Mouse (Mus musculus) adrenal gland, adult 18-20 months (tissue): Measurements from ENCODE around the gene Ndfip2. TPM values are rescaled to one million over a fixed set of nuclear protein-coding genes. Genes with fewer than 3 reads are reported as not detected.

ENCODE experiments used
- DNase-seq, 2 experiments: peaks; one replicate each; pipeline ENCODE4 v3.0.0; 2021 to 2022; ENCODE audit warnings: low spot score in 2 of 2
- long read RNA-seq, 2 experiments: library from polyadenylated mRNA; stranded (forward); transcript quantifications; one replicate each; pipeline ENCODE4 v2.0.0; 2021
- total RNA-seq, 2 experiments: library from RNA; stranded (reverse); gene quantifications; 1 replicate in 1 of 2; 2 replicates in 1 of 2; pipeline ENCODE4 v1.2.3; 2021

The Ndfip2 gene
- 10 to 100 TPM; 34.7 to 40.3 TPM for total RNA-seq
- long read RNA-seq, experiment 1, transcript Ndfip2-202 (8 exons, 1,695 nt), result minor isoform, 25 of 78 reads
- long read RNA-seq, experiment 1, transcript Ndfip2-206 (8 exons, 2,532 nt), result major isoform, 47 of 78 reads
- long read RNA-seq, experiment 1, partial matches to known transcripts, result 1 of 78 reads
- long read RNA-seq, experiment 1, other reads (novel, unspliced or antisense), result 5 of 78 reads
- long read RNA-seq, experiment 2, transcript Ndfip2-206 (8 exons, 2,532 nt), result major isoform, 109 of 232 reads
- long read RNA-seq, experiment 2, transcript Ndfip2-202 (8 exons, 1,695 nt), result minor isoform, 105 of 232 reads
- long read RNA-seq, experiment 2, partial matches to known transcripts, result 9 of 232 reads
- long read RNA-seq, experiment 2, other reads (novel, unspliced or antisense), result 9 of 232 reads

- peak; percentile 88 to 91 for DNase-seq
Measured at GRCm38 (mm10) chr14:105258379-105259034, at the start of gene Ndfip2. Ndfip2 (plus strand) TSS chr14:105258573.

DNA sequence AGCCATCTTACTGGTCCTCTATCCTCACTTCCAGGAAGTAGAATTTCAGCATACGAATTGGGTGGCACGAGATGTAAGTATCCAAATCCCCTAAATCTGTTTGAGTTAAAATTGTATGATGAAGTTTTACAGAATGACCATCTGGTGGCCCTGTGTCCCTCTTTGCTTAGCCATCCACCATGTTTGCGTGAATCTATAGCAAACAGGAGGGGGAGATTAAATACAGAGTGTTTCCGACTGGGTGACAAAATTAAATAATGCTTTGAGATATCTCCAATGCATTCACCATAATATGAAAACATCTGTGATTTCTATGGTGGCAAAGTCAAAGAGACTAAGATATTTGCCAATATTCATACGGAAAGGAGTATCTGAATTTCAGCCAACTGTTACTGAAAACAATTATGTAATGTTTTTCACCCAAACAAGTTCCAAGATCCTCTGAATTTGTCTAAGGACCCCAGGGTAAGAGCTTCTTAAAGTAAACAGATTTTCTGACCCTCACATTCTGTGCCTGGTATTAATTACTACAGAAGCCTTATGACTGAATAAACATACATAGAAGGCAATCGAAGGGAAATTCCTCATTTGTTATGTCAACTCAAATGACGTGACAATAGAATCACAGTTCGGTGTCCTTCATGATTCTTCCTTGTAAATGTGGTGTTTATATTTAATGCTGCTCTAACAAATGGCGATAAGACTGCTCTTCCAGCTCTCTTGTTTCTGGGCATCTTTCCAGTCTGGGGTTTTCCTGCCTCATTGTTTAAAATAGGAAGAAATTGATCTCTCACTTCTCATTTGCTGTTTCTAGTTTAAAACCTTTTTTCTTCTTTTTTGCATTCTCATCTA is 38.6 kb upstream of the Ndfip2 start:
- no peak for DNase-seq

GRCm38 (mm10) chr14:105222240-105222639 is 36.1 kb upstream of the Ndfip2 start:
- DNase-seq, result no peak

DNA sequence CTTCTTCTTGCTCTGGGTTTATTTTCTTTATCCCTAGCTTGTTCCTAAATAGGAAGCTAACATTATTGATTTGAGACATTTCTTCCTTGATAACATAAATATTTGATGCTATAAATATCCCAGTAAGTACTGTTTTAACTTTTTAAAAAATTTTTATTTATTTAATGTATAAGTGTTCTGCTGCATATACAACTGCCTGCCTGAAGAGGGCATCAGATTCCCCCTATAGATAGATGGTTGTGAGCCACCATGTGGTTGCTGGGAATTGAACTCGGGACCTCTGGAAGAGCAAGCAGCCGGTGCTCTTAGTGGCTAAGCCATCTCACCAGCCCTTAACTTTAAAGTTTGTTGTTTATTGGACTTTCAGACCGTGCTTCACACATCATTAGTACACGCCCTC is 32.6 kb upstream of the Ndfip2 start:
- no peak for DNase-seq

DNA sequence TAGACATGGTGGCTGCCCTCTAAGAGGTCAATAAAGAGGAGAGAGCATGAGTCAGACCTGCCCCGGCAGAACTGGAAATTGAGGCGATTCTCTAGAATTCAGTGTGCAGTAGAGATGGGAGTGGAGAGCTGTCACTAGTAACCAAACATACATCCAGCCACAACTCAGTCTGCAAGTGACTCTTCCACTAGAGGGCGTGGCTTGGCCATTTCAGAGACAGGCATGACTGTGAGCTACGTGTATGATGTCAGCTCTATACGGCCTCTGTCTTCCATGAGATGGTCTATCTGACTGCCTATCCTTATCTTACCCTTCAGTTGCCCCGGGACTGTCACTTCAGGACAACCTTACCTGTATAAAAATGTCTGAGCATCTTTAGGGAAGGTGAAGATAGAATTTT is 26.0 kb upstream of the Ndfip2 start:
- DNase-seq, result peak in 1 of 2 experiments; percentile 14

DNA sequence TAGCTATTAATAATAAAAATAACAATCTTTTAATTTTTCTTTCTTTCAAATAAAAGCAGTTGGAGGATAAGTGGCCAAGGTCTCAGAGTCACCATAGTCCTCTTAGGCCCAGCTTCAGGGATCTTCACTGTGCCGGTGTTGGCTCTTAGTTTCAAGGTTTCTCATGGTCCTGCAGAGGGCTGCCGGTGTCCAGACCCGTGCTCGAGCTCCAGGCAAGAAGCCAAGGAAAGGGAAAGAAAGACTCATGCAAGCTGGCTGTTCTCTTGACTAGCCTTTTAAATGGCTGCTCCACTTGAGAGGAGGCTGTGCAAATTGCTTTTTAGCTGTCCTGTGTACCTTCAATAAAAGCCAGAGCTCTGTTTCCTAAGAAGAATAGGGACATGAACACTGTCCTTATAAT is 21.8 kb upstream of the Ndfip2 start:
- DNase-seq, result peak in 1 of 2 experiments; percentile 17

- no peak for DNase-seq
Measured at GRCm38 (mm10) chr14:105237736-105238135, 20.6 kb upstream of the Ndfip2 start.

DNA sequence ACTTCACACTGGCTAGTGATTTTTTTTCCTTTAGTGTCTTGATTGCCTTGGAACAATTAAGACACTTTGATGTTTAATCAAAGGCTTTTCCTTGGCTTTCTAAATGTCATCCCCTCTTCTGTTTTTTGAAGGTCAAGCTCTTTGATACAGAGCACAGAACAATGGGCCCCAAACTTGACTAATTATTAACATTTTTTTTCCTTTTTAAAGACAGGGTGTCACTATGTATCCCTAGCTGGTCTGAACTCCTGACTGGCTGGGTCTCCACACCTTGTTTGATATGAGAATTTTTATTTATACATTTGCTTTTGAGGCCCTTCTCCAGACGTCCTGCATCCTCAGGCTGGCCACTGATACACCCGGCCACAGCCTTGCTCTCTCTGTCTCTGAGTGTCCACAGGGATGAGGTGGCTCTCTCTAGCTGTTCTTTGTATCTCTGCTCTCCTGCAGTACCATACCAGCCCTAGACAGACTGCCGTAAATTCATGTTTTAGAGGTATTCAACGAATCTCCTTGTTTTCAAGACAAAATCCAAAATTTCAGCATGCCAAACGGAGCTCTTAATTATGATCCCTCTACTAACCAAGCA is 19.8 kb upstream of the Ndfip2 start:
- DNase-seq, result no peak

GRCm38 (mm10) chr14:105240120-105240519 is 18.3 kb upstream of the Ndfip2 start:
- DNase-seq, result no peak

GRCm38 (mm10) chr14:105243805-105244443 is 14.4 kb upstream of the Ndfip2 start:
- DNase-seq, result no peak

DNA sequence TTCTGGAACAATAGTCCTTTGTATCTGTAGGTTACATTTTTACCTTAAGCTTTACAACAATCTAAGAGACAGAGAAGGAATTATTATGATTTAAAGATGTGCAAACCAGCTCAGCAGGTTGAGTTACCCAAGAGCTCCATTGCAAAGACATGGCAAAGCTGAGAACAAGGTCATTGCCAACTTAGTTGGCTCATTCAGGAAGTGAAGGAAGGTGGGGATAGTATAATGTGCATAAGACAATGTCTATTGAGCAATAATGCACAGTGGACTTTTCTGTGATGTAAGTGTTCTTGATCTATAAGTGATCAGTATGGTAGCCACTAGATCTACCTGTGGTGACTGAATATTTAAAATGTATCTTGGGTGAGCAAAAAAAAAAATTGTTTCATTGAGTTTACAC is 7.3 kb upstream of the Ndfip2 start:
- DNase-seq, result no peak

DNA sequence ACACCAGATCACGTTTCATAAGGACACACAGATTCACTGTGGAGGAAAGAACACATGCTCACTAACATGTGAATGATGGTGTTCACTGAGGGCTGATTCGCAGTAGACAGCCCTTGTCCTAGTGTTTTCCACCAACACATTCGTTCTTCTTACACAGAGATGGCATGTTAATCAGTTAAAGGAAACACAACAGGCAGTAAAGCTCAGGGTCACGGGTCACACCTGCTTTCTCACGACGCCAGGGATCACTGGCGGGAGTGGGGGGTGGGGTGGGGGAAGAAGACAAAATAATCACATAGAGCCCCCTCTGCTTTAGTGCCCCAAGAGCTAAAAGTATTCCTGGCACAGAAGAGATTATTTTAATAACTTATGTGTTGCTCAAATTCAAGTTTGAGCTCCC is 5.1 kb upstream of the Ndfip2 start:
- no peak for DNase-seq

DNA sequence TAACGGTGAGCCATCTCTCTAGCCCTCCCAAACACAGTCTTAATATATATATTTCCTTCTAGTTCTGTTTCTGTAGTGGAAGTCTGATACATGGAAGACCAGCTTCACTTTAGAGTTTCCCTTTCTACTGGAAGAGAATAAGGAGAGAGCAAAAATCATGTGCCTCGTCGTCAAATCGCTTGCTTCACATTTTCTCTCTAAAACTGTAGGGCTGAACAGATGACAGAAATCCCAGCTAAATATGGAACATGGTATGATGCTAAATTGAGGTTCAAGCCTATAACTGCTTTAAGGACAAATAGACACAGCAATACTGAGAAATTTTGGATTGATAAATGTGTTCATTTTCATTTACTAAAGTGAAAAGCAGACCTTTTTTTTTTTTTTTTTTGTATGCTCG is 4.0 kb upstream of the Ndfip2 start:
- no peak for DNase-seq

GRCm38 (mm10) chr14:105255620-105256019 is 2.8 kb upstream of the Ndfip2 start:
- DNase-seq, result peak in 1 of 2 experiments; percentile 17

GRCm38 (mm10) chr14:105259035-105259880 is 885 bp downstream of the Ndfip2 start:
- DNase-seq, result peak; percentile 54 to 57

DNA sequence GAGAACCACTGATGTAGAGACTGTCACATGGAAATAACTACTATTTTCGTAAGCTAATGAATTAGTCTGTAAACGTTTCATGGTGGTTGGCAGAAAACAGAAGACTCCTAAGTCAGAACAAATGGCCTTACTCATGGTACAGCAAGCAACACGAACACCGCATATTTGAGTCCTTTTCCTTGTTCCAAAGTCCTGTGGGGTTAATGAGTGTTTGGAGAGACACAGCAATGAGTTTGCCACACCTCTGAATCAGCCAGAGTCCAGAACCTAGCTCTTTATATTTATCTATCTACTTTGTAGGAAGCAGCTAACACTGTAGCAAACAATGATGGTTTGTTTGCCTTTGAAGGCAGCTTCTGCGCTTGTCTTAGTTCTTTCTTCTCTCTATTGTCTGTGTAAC is 4.5 kb downstream of the Ndfip2 start:
- DNase-seq, result no peak

DNA sequence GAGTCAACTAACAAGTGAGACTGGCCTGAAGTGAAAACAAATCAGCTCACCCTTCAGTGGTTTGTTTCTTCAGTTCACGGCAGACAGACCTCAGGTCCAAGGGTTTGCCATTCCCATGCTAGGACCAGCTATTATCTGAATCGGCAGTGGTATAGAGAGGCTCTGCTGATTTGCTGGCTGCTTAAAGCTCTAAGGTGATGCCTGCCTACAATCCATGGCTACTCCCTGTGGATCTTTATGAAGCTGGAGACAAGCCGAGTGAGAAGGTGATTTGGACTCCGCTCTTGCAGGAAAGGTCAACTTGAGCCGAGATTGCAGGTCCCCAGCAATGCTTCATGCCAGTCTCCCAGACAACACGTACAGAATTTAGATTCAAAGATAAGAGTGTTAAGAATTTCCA is 8.7 kb downstream of the Ndfip2 start:
- DNase-seq, result no peak

DNA sequence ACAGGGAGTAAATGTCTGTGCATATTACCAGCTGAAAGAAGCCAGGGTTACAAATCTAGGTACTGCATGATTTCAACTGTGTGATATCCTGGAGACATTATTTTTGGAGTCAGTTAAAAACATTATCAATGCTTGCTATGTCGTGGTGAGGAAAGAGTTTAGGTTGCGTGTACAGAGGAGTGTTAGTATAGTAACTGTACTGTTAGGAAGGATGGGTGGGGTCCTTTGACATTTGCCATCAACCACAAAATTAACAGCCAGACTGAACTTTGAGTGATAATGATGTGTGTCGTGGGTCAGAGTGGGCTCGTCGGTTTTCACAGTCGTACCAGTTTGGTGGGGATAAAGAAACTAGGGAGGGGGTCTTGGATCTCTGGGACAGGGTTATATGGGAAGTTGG is 13.7 kb downstream of the Ndfip2 start:
- no peak for DNase-seq

DNA sequence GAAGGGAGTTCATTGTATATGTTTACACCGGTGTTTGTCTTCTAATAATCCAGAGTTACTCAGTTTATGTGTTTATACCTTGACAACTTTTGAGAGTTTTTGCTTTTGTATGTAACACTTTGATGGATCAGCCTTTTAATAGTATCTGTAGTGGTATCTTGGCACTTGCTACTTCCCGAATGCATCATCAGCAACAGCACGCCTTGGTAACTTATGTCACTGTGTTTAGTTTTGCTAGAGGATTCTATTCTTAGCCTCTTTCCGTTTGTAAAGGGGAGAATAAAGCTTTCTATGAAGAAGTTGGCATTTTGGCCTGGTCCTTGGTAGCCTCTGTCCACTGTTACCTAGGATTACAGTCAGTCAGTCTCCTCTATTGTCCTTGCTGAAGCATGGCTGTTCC is 14.2 kb downstream of the Ndfip2 start:
- no peak for DNase-seq

DNA sequence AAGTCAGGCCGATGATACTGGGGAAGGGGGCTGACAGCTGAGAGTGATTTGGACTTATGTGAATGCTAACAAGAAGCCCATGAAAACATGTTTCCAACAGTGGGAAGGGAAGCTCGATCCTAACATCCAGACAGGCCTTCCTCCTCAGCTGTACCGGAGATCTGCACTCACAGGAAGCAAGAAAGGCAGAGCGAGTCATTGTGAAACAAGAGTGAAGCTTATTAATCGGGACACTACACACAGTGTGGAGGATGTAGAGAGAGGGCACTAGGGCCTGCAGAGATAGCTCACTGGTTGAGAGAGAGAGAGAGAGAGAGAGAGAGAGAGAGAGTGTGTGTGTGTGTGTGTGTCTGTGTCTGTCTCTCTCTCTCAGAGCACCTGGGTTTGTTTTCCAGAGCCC is 16.8 kb downstream of the Ndfip2 start:
- DNase-seq, result no peak
